Mouse (Mus musculus) frontal cortex, adult 2 months (tissue): Measurements from ENCODE around the gene Nup35. TPM values are rescaled to one million over a fixed set of nuclear protein-coding genes. Genes with fewer than 3 reads are reported as not detected.

Experiments used
- DNase-seq, 2 experiments: peaks; one replicate each; pipeline ENCODE4 v3.0.0; 2022; ENCODE audit warnings: low spot score in 1 of 2; ENCODE audit errors: extremely low spot score in 1 of 2
- polyA plus RNA-seq: library from polyadenylated mRNA; depleted of rRNA; stranded (reverse); fragments of >200 nt; gene quantifications from 2 replicates; pipeline ENCODE4 v1.2.3, GENCODE M21; 2012; rRNA removed

Nup35 gene
- 22.9 and 28.2 TPM in 2 replicates for polyA plus RNA-seq

- peak; percentile 90 to 99 for DNase-seq
Observed at GRCm38 (mm10) chr2:80616854-80617737, at the start of gene Nup35, which contains the start of gene Dusp19. TSS of gene Nup35 (plus strand) at chr2:80617236. TSS of gene Dusp19 (plus strand) at chr2:80617045.

- DNase-seq, result no peak
Observed at GRCm38 (mm10) chr2:80567411-80567810, 49.6 kb upstream of the Nup35 start.

- DNase-seq, result no peak
Observed at GRCm38 (mm10) chr2:80570656-80571055, 46.4 kb upstream of the Nup35 start.

GRCm38 (mm10) chr2:80577286-80577685 lies 39.8 kb upstream of the Nup35 start:
- no peak for DNase-seq

- DNase-seq, result no peak
Observed at GRCm38 (mm10) chr2:80579253-80579891, 37.7 kb upstream of the Nup35 start.

GRCm38 (mm10) chr2:80580311-80580961 lies 36.6 kb upstream of the Nup35 start:
- DNase-seq, result peak in 1 of 2 experiments; percentile 53

GRCm38 (mm10) chr2:80581043-80581711 lies 35.9 kb upstream of the Nup35 start, which contains the start of gene Nckap1:
TSS of gene Nckap1 (minus strand) at chr2:80581380.
- peak; percentile 62 to 87 for DNase-seq

GRCm38 (mm10) chr2:80582356-80582755 lies 34.7 kb upstream of the Nup35 start:
- DNase-seq, result no peak

- DNase-seq, result peak; percentile 58 to 59
Observed at GRCm38 (mm10) chr2:80594215-80594918, 22.7 kb upstream of the Nup35 start.

GRCm38 (mm10) chr2:80596960-80597359 lies 20.1 kb upstream of the Nup35 start:
- DNase-seq, result peak; percentile 37 to 52

- DNase-seq, result no peak
Observed at GRCm38 (mm10) chr2:80599850-80600249, 17.2 kb upstream of the Nup35 start.

- DNase-seq, result no peak
Observed at GRCm38 (mm10) chr2:80600611-80601010, 16.4 kb upstream of the Nup35 start.

GRCm38 (mm10) chr2:80602756-80603155 lies 14.3 kb upstream of the Nup35 start:
- no peak for DNase-seq

- no peak for DNase-seq
Observed at GRCm38 (mm10) chr2:80603771-80604426, 13.1 kb upstream of the Nup35 start.

GRCm38 (mm10) chr2:80612286-80612685 lies 4.8 kb upstream of the Nup35 start:
- no peak for DNase-seq

GRCm38 (mm10) chr2:80612796-80613195 lies 4.2 kb upstream of the Nup35 start:
- DNase-seq, result peak in 1 of 2 experiments; percentile 66

GRCm38 (mm10) chr2:80618991-80619390 lies 2.0 kb downstream of the Nup35 start:
- no peak for DNase-seq

- DNase-seq, result peak in 1 of 2 experiments; percentile 62
Observed at GRCm38 (mm10) chr2:80621921-80622320, 4.9 kb downstream of the Nup35 start.

GRCm38 (mm10) chr2:80624523-80624922 lies 7.5 kb downstream of the Nup35 start:
- DNase-seq, result no peak
